Comparison of ENCODE assay signal across 8 mouse cellular contexts in the genomic region with DNA sequence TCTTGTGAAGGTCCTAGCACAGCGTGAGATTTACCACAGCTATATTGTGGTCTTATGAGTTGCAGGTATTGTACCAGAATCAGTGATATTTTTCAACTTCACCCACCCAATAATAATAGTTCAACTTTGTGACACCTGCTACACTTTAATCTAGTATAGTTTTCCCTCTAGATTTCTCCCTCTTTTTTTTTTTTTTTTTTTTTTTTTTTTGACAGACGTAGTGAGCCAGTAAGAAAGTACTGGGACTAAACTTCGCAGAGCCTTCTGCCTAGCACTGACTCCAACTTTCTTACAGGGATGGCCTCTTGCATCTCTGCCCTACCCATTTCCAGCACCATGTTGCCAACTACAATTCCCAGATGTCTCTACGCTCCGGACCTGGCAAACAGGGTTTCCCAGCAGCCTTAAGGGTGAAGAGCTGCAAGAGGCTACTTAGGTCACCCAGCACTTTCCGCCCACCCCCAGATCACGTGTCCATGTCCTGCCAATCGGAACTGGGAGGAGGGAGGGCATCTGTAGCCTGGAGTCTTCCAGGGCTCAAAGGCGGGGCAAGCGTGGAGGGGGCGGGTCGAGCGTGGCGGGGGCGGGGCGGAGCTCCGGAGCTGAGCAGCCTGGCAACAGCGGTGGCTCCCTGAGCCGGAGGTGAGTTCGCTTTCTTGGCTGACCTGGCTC. TPM values are rescaled to one million over a fixed set of nuclear protein-coding genes. Genes with fewer than 3 reads are reported as not detected.
DNase-seq lines count a peak whose midpoint lies in the region; ATAC-seq and TF ChIP-seq lines count a peak whose summit lies in the region.

No protein-coding gene starts in this region.

- no peak overlapping the region for H3K27ac ChIP-seq in embryonic facial prominence, embryonic 13.5 days
- H3K27ac ChIP-seq in kidney, adult 2 months (ENCODE audit: insufficient read depth, low read depth, low read length): no peak overlapping the region
- no peak overlapping the region for H3K27ac ChIP-seq in limb, embryonic 12.5 days
- no peak overlapping the region for H3K27ac ChIP-seq in midbrain, embryonic 15.5 days

- H3K4me3 ChIP-seq in embryonic facial prominence, embryonic 13.5 days: peak overlapping the region; percentile 49
- H3K4me3 ChIP-seq in kidney, adult 2 months (ENCODE audit: insufficient read depth, low read depth, low read length): peak overlapping the region; percentile 97
- H3K4me3 ChIP-seq in limb, embryonic 12.5 days (replicated peaks): peak overlapping the region; percentile 46
- H3K4me3 ChIP-seq in midbrain, embryonic 15.5 days: peak overlapping the region; percentile 51

- peak overlapping the region; percentile 60 for H3K9ac ChIP-seq in embryonic facial prominence, embryonic 13.5 days
- H3K9ac ChIP-seq in limb, embryonic 12.5 days (replicated peaks): no peak overlapping the region
- H3K9ac ChIP-seq in midbrain, embryonic 15.5 days: peak overlapping the region; percentile 48

- H3K36me3 ChIP-seq in embryonic facial prominence, embryonic 13.5 days: no peaks in the 10 kb centered on the region
- H3K36me3 ChIP-seq in kidney, adult 2 months (ENCODE audit: control insufficient read depth, insufficient read depth, low read length): no peaks in the 10 kb centered on the region
- no peaks in the 10 kb centered on the region for H3K36me3 ChIP-seq in limb, embryonic 12.5 days
- no peaks in the 10 kb centered on the region for H3K36me3 ChIP-seq in midbrain, embryonic 15.5 days (replicated peaks)

- H3K4me2 ChIP-seq in embryonic facial prominence, embryonic 13.5 days: peak overlapping the region; percentile 72
- H3K4me2 ChIP-seq in limb, embryonic 12.5 days: peak overlapping the region; percentile 68
- H3K4me2 ChIP-seq in midbrain, embryonic 15.5 days: peak overlapping the region; percentile 76

- peaks cover 11% of the 10 kb centered on the region for H3K27me3 ChIP-seq in embryonic facial prominence, embryonic 13.5 days
- no peaks in the 10 kb centered on the region for H3K27me3 ChIP-seq in kidney, adult 2 months (replicated peaks; ENCODE audit: control insufficient read depth, insufficient read depth, low read length)
- no peaks in the 10 kb centered on the region; the same call in 1 of the 2 replicates for H3K27me3 ChIP-seq in limb, embryonic 12.5 days
- no peaks in the 10 kb centered on the region for H3K27me3 ChIP-seq in midbrain, embryonic 15.5 days (replicated peaks)

- H3K4me1 ChIP-seq in embryonic facial prominence, embryonic 13.5 days: no peaks in the 10 kb centered on the region
- H3K4me1 ChIP-seq in kidney, adult 2 months (ENCODE audit: control insufficient read depth, insufficient read depth, low read length): no peaks in the 10 kb centered on the region; the same call in 1 of the 2 replicates
- no peaks in the 10 kb centered on the region for H3K4me1 ChIP-seq in limb, embryonic 12.5 days (replicated peaks)
- 0 out of 2 replicates have a peak, but pooled peaks cover 5% of the 10 kb centered on the region for H3K4me1 ChIP-seq in midbrain, embryonic 15.5 days

- peak; percentile 95 for ATAC-seq in embryonic facial prominence, embryonic 13.5 days (ENCODE audit: insufficient number of reproducible peaks, insufficient read depth, low FRiP score, low TSS enrichment, low read depth)
- peak; percentile 99 for ATAC-seq in limb, embryonic 12.5 days (ENCODE audit: insufficient number of reproducible peaks, insufficient read depth, low FRiP score, low TSS enrichment, low read depth)
- peak; percentile 98 for ATAC-seq in midbrain, embryonic 15.5 days (replicated peaks)

- 20% methylated on average over 20 of the region's 20 CpGs for WGBS in embryonic facial prominence, embryonic 13.5 days
- WGBS in kidney, adult 2 months: 5% methylated on average over 17 of the region's 20 CpGs
- WGBS in limb, embryonic 12.5 days: 25% methylated on average over 20 of the region's 20 CpGs
- 24% methylated on average over 20 of the region's 20 CpGs for WGBS in midbrain, embryonic 15.5 days

- no peaks in the 10 kb centered on the region for H3K9me3 ChIP-seq in embryonic facial prominence, embryonic 13.5 days
- H3K9me3 ChIP-seq in limb, embryonic 12.5 days: no peaks in the 10 kb centered on the region
- no peaks in the 10 kb centered on the region for H3K9me3 ChIP-seq in midbrain, embryonic 15.5 days

- no peak for TF ChIP-seq CTCF in kidney, adult 2 months (conservative IDR thresholded peaks at IDR 0.05; ENCODE audit: insufficient read depth, insufficient read length, low read depth, low read length)

- peak; percentile 88 for DNase-seq in 3134 (ENCODE audit: extremely low read depth, insufficient read length, low spot score)
- peak; percentile 90 for DNase-seq in adrenal gland, postnatal 36 days
- peak; percentile 88 to 95 for DNase-seq in heart, adult 18-20 months
- peak; percentile 95 for DNase-seq in kidney, adult 2 months
- peak; percentile 46 to 60 for DNase-seq in spleen, postnatal 14 days (ENCODE audit: low spot score in 2 of 2)

- TF ChIP-seq POLR2A in kidney, adult 2 months (IDR thresholded peaks at IDR 0.05; ENCODE audit: low read depth, low read length): peak; percentile 24

RNA-seq across cellular contexts. Expression of a gene that starts 4.0 kb away (rescaled TPM):
- total RNA-seq in adrenal gland, postnatal 36 days (2021): 10 to 100 TPM; 11.7 to 28.6 TPM
- 3.6 and 4.6 TPM in 2 replicates for polyA plus RNA-seq in embryonic facial prominence, embryonic 13.5 days (2015; fragmentation: Nextera tagmentation; extraction: Ambion mirVana)
- total RNA-seq in heart, adult 18-20 months (2021): 10 to 100 TPM; 15.9 to 16.2 TPM
- polyA plus RNA-seq in kidney, adult 2 months (2012; rRNA removed): 2.9 and 3.1 TPM in 2 replicates
- polyA plus RNA-seq in limb, embryonic 12.5 days (2016; fragmentation: Nextera tagmentation; extraction: Ambion mirVana): 2.6 and 3.2 TPM in 2 replicates
- polyA plus RNA-seq in midbrain, embryonic 15.5 days (2015; fragmentation: Nextera tagmentation; extraction: Ambion mirVana): 4.5 and 5.5 TPM in 2 replicates

Comparison
In these comparisons a context has a peak if more than half of its experiments do, and no peak if none do; other contexts are left out.
1. H3K4me3 ChIP-seq: peak in every context shown above with its lines; median percentile 97 in kidney, adult 2 months; 51 in midbrain, embryonic 15.5 days; 49 in embryonic facial prominence, embryonic 13.5 days; 46 in limb, embryonic 12.5 days.